Mouse (Mus musculus) megakaryocyte, adult 5-6 weeks (primary cell): ENCODE results near the gene Rab33b. TPM values are rescaled to one million over a fixed set of nuclear protein-coding genes. Genes with fewer than 3 reads are reported as not detected.
A peak's percentile ranks its signal among the peaks of the same experiment; 100 is the strongest.

Experiments
- ATAC-seq: 2 replicates; pipeline ENCODE4 v1.8.0; 2016; ENCODE audit warnings: mild to moderate bottlenecking, inconsistent platforms; ENCODE audit not compliant: poor library complexity, severe bottlenecking
- total RNA-seq, 2 experiments: library from RNA; stranded (forward) in 1 of 2; stranded (reverse) in 1 of 2; fragments of 153-499, 151-499 nt in 1 of 2; fragments of 221-1000, 200-1000 nt in 1 of 2; gene quantifications; 2 replicates each; pipeline versions ENCODE4 v1.2.3 to v1.2.4; 2015 to 2017

Gene Rab33b
- total RNA-seq, 2 experiments from 2014 or later, result 15.8 to 17.5 TPM

DNA sequence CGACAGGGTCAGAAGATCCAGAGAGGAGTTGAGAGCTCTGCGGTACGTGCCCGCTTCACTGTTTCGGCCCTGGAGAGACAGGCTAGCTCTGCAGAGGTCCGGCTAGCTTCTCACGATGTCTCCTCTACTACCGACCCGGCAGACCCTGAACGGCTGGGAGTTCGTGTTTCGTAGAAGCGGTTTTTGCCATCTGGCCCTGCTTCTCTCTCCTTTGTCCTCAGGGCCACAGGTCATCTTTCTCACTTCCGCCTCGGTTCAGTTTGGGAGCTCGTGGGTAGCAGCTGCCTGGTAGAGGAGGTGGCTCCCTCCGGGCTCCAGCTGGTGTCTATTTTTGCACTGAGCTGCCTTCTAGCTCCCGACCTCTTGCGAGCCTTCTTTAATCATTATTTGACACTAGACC is 21.7 kb downstream of the Rab33b start:
- ATAC-seq, result no peak

DNA sequence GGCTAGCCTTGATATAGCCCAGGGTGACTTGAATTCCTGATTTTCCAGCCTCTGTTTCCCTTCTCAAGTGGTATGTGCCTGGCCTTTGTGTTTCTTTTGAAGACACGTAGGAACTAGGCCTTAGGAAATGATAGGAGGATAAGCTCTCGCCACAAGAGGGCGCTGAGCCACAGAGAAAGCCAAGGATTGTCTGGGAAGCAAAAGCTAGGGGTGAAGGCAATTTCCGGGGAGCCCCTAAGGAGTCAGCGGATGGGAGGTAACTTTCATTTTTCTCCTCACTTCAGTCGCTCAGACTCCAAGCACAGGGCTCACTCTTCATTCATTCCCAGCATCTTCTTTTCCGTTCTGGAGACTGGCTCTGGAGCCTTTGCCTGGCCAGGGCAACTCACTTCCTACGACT is 27.2 kb downstream of the Rab33b start:
- ATAC-seq, result peak; percentile 96

DNA sequence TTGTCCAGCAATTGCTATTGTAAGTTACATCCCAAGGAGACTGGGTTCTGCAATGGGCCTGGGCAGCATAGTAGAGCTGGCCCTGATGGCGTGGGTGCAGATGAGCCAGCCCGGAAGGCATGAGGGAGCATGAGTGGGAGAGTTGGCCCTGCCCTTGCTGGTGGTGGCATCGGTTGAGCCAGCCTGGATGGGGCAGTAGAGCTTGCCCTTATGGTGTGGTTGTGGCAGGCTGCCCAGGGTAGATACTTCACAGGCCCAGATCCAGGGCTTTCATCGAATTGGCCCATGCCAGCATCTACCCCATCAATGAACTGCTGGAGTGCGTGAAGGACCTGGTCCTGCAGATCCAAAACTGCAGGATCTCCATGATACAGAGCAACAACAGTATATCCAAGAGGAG is 28.3 kb downstream of the Rab33b start:
- no peak for ATAC-seq

DNA sequence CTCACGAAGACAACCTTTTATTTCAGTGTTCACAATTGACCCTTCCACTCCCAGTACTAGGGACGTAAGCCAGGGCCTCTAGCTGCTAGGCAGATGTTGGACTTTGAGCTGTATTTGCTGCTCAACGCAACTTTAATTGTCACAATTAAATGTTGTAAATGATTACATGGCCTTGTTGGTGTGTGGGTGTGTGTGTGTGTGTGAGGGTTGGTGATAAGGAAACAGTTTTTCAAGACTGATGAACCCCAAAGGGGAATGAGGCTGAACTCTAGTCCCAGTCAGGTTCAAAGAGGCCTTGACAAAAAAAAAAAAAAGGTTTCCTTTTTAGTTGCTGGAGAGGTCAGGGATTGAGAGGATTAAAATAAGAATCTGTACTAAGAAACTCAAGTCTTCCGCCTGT is 33.7 kb downstream of the Rab33b start:
- ATAC-seq, result no peak

DNA sequence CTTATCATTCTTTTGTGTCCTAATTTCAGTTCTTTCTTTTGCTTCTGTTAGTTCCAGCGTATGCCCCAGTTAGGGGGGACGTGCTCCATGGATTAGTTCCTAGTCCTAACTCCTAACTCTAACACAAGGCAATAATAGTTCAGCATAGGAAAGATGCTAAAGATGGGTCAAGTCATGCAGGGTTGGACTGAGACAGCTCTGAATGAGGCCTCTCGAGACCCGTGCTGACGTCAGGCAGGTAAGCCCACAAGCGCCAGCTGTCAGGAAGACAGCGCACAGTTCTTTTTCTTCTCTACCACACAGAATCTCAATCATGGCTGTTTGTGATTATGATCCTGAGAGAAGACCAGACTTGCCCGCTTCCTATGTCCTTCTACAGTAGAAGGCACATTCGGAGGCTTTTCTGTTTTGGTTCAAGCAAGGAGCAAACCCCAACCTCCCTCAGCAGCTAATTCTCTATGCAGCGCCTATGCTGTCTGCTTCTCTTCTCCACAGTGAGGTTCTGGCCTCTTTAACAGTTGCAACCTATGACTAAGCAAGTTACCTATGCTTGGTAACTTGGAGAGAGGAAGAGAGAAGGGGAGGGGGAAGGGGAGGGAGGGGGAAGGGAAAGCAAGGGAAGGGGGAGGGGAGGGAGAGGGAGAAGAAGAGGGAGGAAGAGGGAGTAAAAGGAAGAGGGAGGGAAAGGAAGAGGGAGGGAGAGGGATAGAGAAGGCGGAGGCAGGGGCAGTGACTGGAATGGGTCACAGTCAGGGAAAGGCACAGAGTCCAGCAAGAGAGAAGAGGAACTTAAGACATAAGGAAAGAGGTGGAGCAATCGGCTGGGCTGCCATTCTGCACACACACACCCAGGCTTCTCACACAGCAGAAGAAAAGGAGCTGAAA is 34.4 kb downstream of the Rab33b start:
- ATAC-seq, result peak; percentile 86

DNA sequence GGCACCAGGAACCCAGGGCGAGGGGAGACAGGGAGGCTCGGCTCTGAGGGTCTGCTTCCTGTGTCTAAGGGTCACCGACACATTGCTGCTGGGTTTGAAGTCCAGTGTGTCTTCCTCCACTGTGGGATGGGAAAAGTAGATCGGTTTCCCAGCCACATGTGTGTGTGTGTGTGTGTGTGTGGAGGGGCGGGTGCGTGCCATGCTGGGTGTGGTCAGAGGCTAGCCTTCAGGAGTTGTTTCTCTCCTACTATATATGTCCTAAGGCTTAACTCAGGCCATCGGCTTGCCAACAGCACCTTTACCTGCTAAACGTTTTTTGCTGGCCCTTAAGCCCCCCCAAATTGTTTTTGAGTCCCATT is 35.0 kb downstream of the Rab33b start:
- peak; percentile 54 for ATAC-seq

DNA sequence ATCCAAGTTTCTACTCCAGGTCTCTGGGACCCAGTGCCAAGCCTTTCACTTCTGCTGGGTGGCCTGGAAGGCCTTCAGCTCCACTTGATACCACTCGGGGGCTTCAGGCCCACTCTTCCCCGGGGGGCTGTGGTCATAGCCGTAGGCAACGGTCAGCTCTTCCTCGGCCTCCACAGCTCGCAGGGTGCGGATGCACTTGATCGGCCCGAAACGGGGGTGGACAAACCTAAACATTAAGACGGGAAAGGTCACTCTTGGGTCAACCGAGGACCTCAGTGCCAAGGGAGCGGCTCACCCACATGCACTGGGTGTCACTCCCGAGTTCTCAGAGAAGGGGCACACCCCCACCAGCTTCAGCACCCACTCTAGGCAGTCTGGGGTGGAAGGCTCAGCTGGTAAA is 37.5 kb downstream of the Rab33b start:
- no peak for ATAC-seq

DNA sequence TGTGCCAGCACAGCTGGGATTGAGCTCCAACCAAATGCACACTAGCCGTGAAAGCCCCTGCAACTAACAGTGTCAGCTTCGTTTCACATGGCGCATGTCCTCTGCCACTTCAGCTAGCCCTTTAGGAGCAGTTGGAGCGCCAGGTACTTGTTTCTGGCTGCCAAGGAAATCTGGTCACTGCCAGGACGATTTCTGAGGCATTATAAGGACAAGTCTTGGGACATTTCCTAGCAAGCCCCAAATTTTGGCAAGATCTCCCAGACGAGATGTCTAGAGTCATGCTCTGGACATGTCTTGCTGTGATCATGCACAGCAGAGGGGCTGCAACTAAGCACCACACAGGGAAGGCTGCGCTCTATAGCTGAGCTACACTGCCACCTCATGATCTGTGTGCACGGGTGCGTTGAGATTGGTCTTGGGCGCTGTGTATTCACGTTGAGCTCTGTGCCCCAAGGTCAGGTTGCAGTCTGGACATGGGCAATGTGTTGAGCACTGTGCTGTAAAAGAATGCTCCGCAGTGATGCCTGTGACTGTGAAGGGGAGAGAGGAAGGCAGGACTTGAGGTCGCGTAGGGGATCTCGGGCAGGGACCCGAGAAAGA is 41.6 kb downstream of the Rab33b start:
- no peak for ATAC-seq

DNA sequence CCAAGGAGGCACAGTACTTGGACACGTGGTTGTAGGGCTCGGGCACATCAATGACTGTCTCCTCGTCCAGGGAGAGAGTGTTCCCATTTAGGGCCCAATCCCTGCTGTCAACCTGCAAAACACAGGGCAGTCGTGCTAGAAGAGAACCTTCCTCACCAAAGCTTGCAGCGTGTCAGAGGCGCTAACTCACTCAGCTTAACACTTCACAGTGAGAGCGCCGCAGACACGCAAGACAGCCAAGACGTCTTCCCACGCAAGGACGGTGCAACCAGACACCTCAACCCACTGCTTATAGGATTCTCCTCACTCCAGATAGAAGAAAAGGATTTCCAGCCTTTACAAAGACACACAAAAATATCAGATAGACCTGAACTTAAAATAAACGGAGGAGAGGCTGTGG is 43.2 kb downstream of the Rab33b start:
- ATAC-seq, result no peak

DNA sequence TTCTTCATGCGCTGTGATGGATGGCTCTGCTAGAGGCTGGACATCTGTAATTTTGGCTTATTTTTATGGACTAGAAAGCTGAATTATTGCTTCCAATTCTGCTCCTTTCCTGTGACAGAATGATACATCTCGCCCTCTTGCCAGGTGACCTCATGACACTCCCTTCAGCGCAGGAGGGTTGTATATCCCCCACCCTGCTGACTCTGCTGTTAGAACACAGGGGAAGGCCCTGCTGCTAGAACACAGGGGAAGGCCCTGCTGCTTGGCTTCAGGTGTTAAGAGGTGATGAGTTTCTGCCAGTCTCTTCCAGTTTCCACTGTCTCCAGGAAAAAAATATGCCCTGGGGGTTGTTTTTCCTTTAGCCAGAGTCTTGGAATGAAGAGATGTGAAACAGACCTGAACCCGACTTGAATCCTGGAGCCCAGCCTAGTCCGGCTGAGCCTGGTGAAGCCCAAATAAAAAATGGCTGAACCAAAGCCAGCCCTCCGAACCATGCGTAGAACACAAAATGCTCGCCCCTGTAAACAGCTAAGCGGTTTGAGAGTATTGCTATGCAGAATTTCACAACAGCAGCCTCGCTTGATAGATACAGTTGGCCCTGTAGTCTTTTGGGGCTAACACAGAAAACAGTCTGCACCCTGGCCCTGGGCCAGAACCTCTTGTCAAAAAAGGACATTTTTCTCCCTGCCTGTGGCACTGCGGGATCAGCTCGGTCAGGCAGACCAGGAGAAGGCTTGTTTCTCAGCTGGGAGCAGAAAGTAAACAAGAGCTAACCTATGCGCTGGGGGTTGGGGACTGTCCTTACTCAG is 48.0 kb downstream of the Rab33b start:
- ATAC-seq, result no peak

DNA sequence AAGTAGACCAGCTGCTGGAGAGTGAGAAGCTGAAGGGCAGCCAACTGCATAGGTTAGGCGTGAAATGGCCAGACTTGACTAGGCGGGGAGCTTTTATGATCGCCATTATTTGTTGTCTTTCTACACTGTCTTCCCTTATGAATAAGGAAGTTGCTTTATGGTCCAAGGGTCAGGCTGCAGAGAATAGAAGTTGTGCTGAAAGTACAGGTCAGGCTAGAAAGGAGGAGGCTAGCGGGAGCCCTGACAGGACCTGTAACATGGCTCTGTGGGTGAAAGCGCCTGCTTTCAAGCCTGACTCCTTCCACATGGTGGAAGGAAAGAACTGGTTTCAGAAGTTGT is 48.5 kb downstream of the Rab33b start:
- ATAC-seq, result no peak

DNA sequence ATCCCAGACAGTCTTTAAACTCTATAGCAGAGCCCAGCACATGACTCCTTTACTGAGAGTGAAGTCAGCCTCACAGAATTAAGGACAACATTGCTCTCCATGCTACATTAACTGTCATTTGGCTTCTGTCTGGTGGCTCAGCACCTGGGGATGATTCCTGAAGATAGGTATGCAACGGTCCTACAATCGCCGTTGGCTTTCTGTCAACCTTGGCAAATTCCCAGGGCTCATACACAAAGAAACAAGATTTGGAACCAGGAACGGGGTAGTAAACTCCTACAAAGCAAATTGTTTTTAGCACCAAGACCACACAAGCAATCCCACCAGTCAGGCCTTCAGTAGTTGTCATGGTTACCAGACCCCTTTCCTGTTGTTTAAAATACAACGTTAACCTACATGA is 49.9 kb downstream of the Rab33b start:
- no peak for ATAC-seq

DNA sequence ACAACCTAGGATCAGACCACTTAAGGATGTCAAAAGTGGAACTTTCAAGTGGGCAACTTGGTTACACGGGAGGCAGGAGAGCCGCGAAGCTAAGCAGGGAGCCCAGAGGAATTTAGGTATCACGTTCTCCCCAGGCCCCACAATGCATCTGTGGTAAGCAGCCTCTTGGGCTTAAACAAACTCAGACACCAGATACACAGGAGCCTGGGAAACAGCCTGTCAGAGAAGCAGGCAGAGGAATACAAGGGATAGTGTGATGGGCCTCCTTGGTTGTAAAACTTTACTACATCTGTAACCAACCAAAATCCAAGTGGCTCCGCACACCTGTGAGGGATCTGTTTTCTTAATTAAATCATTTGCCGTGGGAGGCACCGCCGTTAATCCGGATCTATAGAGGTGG is 50.3 kb downstream of the Rab33b start:
- no peak for ATAC-seq

DNA sequence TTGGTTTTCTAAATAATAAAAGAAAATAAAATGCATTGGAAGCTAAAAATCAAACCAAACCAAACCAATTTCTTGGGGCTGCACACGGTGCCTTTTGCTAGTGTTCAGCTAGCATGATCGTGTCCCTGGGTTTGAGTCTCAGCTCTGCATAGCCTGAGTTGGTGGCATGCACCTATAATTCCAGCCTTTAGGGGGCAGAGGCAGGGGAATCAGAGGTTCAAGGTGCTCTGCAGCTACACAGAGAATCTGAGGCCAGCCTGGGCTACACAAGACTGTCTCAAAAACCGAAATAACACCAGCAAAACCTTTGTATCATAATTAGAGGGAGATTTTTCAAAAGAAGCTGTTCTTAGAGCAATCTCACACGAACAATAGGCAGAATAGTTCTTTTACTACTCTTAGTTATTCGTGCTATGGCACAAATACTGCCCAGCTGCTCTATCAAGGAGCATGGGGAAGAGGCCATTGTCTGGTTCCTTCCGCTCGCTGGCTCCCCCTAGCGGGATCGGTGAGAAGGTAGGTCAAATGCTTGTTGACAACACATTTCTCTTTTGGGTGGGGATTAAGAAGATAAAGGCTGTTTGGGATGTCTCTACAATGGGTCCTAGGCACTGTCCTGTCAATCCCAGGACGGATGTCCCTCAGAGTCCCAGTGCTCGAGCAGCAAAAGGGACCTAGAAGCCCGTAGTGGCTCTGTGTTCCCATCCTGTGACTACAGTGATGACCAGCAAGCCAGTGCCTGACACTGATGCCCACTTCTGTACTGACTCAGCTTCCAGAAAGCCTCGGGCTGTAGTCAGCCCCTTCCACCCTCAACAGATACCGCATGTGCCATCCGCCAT is 56.1 kb downstream of the Rab33b start:
- ATAC-seq, result peak; percentile 90

DNA sequence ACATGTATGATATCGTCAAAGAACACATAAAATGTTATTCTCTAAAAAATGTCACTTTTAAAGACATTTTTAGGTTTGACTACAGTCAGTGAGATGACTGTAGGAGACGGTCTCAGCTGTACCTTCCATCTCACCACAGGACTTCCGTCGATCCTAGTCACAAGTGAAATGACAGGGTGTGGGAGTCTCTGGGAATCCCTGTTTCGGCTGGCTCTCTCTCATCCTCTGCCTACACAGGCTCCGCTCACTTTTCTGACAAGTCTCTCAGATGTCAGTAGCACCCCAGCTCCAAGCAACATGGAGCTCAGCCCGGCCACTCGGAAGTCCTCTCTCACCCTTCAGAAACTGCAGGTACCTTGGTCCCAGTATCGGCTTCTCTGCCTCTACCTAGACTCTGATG is 56.9 kb downstream of the Rab33b start:
- ATAC-seq, result no peak

DNA sequence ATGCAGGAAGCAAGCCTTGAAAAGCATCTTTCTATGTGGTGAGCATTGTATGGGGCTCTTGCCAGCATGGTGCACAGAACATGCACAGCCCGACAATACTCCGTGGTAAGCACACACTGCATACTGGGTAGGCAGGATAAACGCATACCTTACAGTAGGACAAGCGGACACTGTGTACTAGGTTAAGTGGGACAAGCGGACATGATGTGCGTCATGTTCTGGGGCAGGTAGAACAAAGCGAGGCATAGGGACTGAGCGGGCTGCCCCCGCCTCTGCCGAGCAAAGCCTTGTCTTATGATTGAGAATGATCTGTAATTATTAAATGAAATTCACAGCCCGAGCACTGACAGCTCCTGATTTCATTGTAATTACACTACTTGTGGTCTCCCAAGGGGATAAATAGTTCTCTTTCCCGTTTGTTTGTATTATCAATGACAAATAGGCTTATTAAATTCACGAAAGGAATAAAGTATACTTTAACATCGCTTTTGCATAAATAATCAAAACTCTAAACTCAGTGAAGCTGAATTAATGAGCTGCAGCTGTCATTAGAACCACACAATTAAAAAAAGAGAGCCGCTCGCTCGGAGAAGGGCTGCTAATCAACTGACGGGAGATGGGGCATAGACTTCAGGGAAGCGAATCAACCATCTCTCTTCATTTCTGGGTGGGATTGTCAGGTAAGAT is 60.9 kb downstream of the Rab33b start:
- no peak for ATAC-seq
